Mouse (Mus musculus) lung, adult 2 months (tissue): ENCODE results near the gene Dnajb8.

Experiments
- CTCF ChIP-seq: fragments of 200-500 bp; IDR thresholded peaks from 2 replicates; pipeline ENCODE4 v1.5.1; 2011; ENCODE audit warnings: mild to moderate bottlenecking, low read length, control low read depth; ENCODE audit not compliant: insufficient read depth
- POLR2A ChIP-seq: fragments of 200-500 bp; IDR thresholded peaks from 2 replicates; pipeline ENCODE4 v1.6.1; 2011; ENCODE audit warnings: low read depth, mild to moderate bottlenecking, control low read depth, low read length, borderline replicate concordance; ENCODE audit errors: extremely low read depth

- TF ChIP-seq CTCF (no peak), POLR2A (no peak)
Measured at GRCm38 (mm10) chr6:88255435-88255834, 33.4 kb downstream of the Dnajb8 start.
